Mouse (Mus musculus): Measurements from ENCODE around the gene Cnr2.

- TF ChIP-seq NELFE (IDR thresholded peaks at IDR 0.05; ENCODE audit: low read depth, low read length), result no peak
- no peak for TF ChIP-seq TCF12 (IDR thresholded peaks at IDR 0.05; ENCODE audit: low read depth, low read length)
- TF ChIP-seq EP300 (IDR thresholded peaks at IDR 0.05; ENCODE audit: low read depth in 1 of 2, low read length in 2 of 2), result peak in 1 of 2 experiments; percentile 2; a peak in 1 of 4 replicates
- no peak for TF ChIP-seq MYC (IDR thresholded peaks at IDR 0.05; ENCODE audit: low read depth, low read length)
- no peak for TF ChIP-seq RCOR1 (IDR thresholded peaks at IDR 0.05; ENCODE audit: low read depth, low read length)
Measured at GRCm38 (mm10) chr4:135935502-135935901, 40.3 kb downstream of the Cnr2 start.
